Mouse (Mus musculus) heart, postnatal 4 days (tissue): ENCODE results near the gene 4933405L10Rik. TPM values are rescaled to one million over a fixed set of nuclear protein-coding genes. Genes with fewer than 3 reads are reported as not detected.
A peak's percentile ranks its signal among the peaks of the same experiment; 100 is the strongest.

Experiments
- DNase-seq: peaks from one replicate; pipeline ENCODE4 v3.0.0; 2021
- total RNA-seq, 2 experiments: library from RNA; stranded (reverse); gene quantifications; 2 replicates each; pipeline ENCODE4 v1.2.3; 2021

The 4933405L10Rik gene
- not detected for total RNA-seq

- DNase-seq: peak; percentile 84
These were observed at the start of gene 4933405L10Rik, which contains the start of gene Enkd1 for GRCm38 (mm10) chr8:105707498-105708403. 4933405L10Rik (plus strand) TSS chr8:105707655. Enkd1 (minus strand) TSS chr8:105708210.

- peak; percentile 41 for DNase-seq
These were observed 46.3 kb upstream of the 4933405L10Rik start for GRCm38 (mm10) chr8:105661167-105661566.

GRCm38 (mm10) chr8:105677891-105678290, 29.6 kb upstream of the 4933405L10Rik start:
- DNase-seq: no peak

- DNase-seq: no peak
These were observed 22.1 kb upstream of the 4933405L10Rik start for GRCm38 (mm10) chr8:105685325-105685724.

- peak; percentile 80 for DNase-seq
These were observed 21.6 kb upstream of the 4933405L10Rik start, which contains the start of gene Carmil2 for GRCm38 (mm10) chr8:105685796-105686308. Carmil2 (plus strand) TSS chr8:105686274.

- no peak for DNase-seq
These were observed 20.9 kb upstream of the 4933405L10Rik start for GRCm38 (mm10) chr8:105686551-105686950.

- DNase-seq: no peak
These were observed 19.9 kb upstream of the 4933405L10Rik start for GRCm38 (mm10) chr8:105687512-105687911.

GRCm38 (mm10) chr8:105688242-105688752, 19.2 kb upstream of the 4933405L10Rik start:
- DNase-seq: no peak

GRCm38 (mm10) chr8:105689256-105689982, 18.0 kb upstream of the 4933405L10Rik start:
- no peak for DNase-seq

- DNase-seq: no peak
These were observed 17.5 kb upstream of the 4933405L10Rik start for GRCm38 (mm10) chr8:105689983-105690360.

- DNase-seq: no peak
These were observed 16.5 kb upstream of the 4933405L10Rik start for GRCm38 (mm10) chr8:105690978-105691377.

- DNase-seq: no peak
These were observed 14.8 kb upstream of the 4933405L10Rik start for GRCm38 (mm10) chr8:105692449-105693182.

GRCm38 (mm10) chr8:105693648-105694047, 13.8 kb upstream of the 4933405L10Rik start:
- peak; percentile 82 for DNase-seq

- DNase-seq: no peak
These were observed 13.2 kb upstream of the 4933405L10Rik start for GRCm38 (mm10) chr8:105694051-105694799.

GRCm38 (mm10) chr8:105695080-105695780, 12.2 kb upstream of the 4933405L10Rik start:
- no peak for DNase-seq

- no peak for DNase-seq
These were observed 10.2 kb upstream of the 4933405L10Rik start for GRCm38 (mm10) chr8:105697196-105697780.

- no peak for DNase-seq
These were observed 8.7 kb upstream of the 4933405L10Rik start for GRCm38 (mm10) chr8:105698734-105699133.

GRCm38 (mm10) chr8:105699488-105700215, 7.8 kb upstream of the 4933405L10Rik start:
- no peak for DNase-seq

GRCm38 (mm10) chr8:105700566-105700965, 6.9 kb upstream of the 4933405L10Rik start:
- peak; percentile 61 for DNase-seq
